Mouse (Mus musculus) ovary, adult 18-20 months (tissue): Measurements from ENCODE around the gene Akr1c20.

Experiments used
- DNase-seq: peaks from one replicate; pipeline ENCODE4 v3.0.0; 2022; ENCODE audit warnings: low spot score, mixed read lengths

The Akr1c20 gene

DNA sequence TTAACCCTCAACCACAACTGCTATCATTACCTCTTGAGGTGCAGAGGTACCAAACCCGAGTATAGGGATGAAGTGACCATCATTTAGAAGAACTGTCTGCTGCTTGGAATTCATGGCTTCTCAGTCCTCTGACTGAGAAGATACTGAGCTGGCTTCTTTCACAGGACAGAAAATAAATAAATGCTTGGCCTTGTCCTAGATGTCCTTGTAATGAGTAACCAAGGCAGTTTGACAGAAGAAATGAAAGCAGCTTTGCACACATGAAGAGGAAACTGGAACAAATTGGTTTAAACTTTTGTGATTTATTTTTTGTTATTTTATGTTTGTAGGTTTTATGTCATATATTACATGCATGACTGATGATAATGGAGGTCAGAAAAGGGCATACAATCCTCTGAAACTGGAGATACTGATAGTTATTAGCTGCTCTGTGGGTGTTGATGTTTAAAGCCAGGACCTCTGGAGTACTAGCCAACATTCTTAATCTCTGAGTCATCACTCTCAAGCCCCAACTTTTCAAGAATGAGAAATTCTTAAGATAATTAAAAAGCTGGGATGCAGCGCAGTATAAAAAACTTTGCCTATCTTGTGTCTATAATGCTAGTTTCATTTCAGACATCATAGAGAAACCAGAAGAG, at the start of gene Akr1c20:
TSS of gene Akr1c20 (minus strand) at position 145 of the 638 bp plus-strand sequence.
- DNase-seq: no peak

GRCm38 (mm10) chr13:4565996-4566395, 42.9 kb upstream of the Akr1c20 start:
- DNase-seq: no peak

DNA sequence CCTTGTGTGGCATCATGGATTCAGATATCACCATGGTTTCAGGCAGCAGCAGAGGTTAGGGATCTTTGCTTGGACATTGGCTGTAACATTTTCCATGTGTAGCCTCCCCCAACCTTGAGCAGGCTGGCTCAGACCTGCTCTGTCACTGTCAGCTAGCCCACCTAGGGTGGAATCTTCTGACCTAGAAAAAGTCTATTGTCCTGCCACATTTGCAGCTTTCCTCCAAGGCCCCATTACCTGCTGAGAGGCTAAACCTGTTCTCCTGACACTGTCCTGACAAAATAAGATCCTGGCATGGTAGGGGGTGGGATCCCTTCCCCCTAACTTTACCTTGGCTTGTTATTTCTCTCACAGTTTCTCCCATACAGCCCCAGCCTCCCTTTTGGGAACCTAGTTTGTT, 37.4 kb upstream of the Akr1c20 start:
- no peak for DNase-seq

- no peak for DNase-seq
Observed at GRCm38 (mm10) chr13:4559143-4559542, 36.0 kb upstream of the Akr1c20 start.

- DNase-seq: no peak
Observed at GRCm38 (mm10) chr13:4514811-4515210, 8.3 kb downstream of the Akr1c20 start.

GRCm38 (mm10) chr13:4467896-4468295, 55.2 kb downstream of the Akr1c20 start:
- DNase-seq: no peak

- no peak for DNase-seq
Observed at GRCm38 (mm10) chr13:4465641-4466040, 57.5 kb downstream of the Akr1c20 start.
